Mouse (Mus musculus): Measurements from ENCODE around the gene Phykpl. TPM values are rescaled to one million over a fixed set of nuclear protein-coding genes. Genes with fewer than 3 reads are reported as not detected.

The Phykpl gene
- polyA plus RNA-seq, 1 experiment from 2014 or later = 14.4 TPM

- Histone ChIP-seq H3K9me3 (replicated peaks; ENCODE audit: control insufficient read depth, low read length) (no peaks in the 10 kb centered on the region), H3K27me3 (ENCODE audit: control insufficient read depth, insufficient read depth, low read length) (0 out of 2 replicates have a peak, but pooled peaks cover 5% of the 10 kb centered on the region), H3K4me3 (ENCODE audit: low read depth, low read length) (no peak overlapping the region), H3K4me1 (ENCODE audit: control insufficient read depth, insufficient read depth, low read length) (peaks cover 19% of the 10 kb centered on the region), H3K27ac (ENCODE audit: low read depth, low read length) (no peak overlapping the region), H3K4me2 (no peak overlapping the region), H3K36me3 (ENCODE audit: control insufficient read depth, insufficient read depth, low read length) (no peaks in the 10 kb centered on the region), H3K9ac (ENCODE audit: low read depth, low read length) (no peak overlapping the region)
- 83% methylated on average over 6 of the region's 6 CpGs for WGBS (ENCODE audit: insufficient replicate concordance)
- ATAC-seq (replicated peaks; ENCODE audit: insufficient number of reproducible peaks, low FRiP score, low TSS enrichment) = no peak
Measured at GRCm38 (mm10) chr11:51653736-51654135, 69.2 kb downstream of the Phykpl start.

Other genes with a start within 250 kb of the Phykpl start
- 362 and 384 TPM in 2 replicates for gene Hnrnpab, start 22.1 kb downstream of the Phykpl start, polyA plus RNA-seq (2014; fragmentation: Nextera tagmentation; extraction: Ambion mirVana)
- 114 and 131 TPM in 2 replicates for gene Nhp2, start 35.0 kb downstream of the Phykpl start, polyA plus RNA-seq (2014; fragmentation: Nextera tagmentation; extraction: Ambion mirVana)
- gene Rmnd5b, start 51.1 kb downstream of the Phykpl start, polyA plus RNA-seq (2014; fragmentation: Nextera tagmentation; extraction: Ambion mirVana) = 29.7 and 32.2 TPM in 2 replicates
- 4.2 and 6.4 TPM in 2 replicates for gene N4bp3, start 66.1 kb downstream of the Phykpl start, polyA plus RNA-seq (2014; fragmentation: Nextera tagmentation; extraction: Ambion mirVana)
- 0.59 and 0.97 TPM in 2 replicates for gene D930048N14Rik, start 66.2 kb downstream of the Phykpl start, polyA plus RNA-seq (2014; fragmentation: Nextera tagmentation; extraction: Ambion mirVana)
- gene 0610009B22Rik, start 104.1 kb downstream of the Phykpl start, polyA plus RNA-seq (2014; fragmentation: Nextera tagmentation; extraction: Ambion mirVana) = 69.5 and 72.7 TPM in 2 replicates
- gene Sec24a, start 178.9 kb downstream of the Phykpl start, polyA plus RNA-seq (2014; fragmentation: Nextera tagmentation; extraction: Ambion mirVana) = 14.2 and 14.5 TPM in 2 replicates
- 132 and 136 TPM in 2 replicates for gene Sar1b, start 178.9 kb downstream of the Phykpl start, polyA plus RNA-seq (2014; fragmentation: Nextera tagmentation; extraction: Ambion mirVana)

All from heart, embryonic 11.5 days (tissue).